ENCODE assay signal across 28 mouse cellular contexts in genomic region chr5:102904066-102904465, GRCm38 (mm10).
DNase-seq lines count a peak whose midpoint lies in the region; ATAC-seq and TF ChIP-seq lines count a peak whose summit lies in the region.
"Had no signal": no experiment of that assay in that cellular context is flagged by ENCODE, and none has a peak within 500 bp of the region (broad histone marks: within the 10 kb centered on the region; RNA-seq: fewer than 3 reads in every experiment).

No protein-coding gene starts in this region.

- H3K4me1 ChIP-seq in kidney, embryonic 16.5 days (ENCODE audit: insufficient read depth, low read length), result peaks cover 6% of the 10 kb centered on the region
- H3K4me1 ChIP-seq in testis, adult 2 months (ENCODE audit: control insufficient read depth, insufficient read depth, low read length), result peaks cover 4% of the 10 kb centered on the region
- H3K4me1 ChIP-seq: embryonic facial prominence, embryonic 12.5 days; limb, embryonic 12.5 days; lung, embryonic 15.5 days; neural tube, embryonic 12.5 days had no signal

- H3K4me2 ChIP-seq in kidney, embryonic 16.5 days (replicated peaks; ENCODE audit: low read depth, low read length), result no peak overlapping the region
- H3K4me2 ChIP-seq: embryonic facial prominence, embryonic 12.5 days; heart, embryonic 11.5 days; hindbrain, embryonic 14.5 days; limb, embryonic 12.5 days; lung, embryonic 15.5 days; neural tube, embryonic 12.5 days had no signal

- no peak for TF ChIP-seq CTCF in layer of hippocampus, adult 2 months (conservative IDR thresholded peaks at IDR 0.05)
- TF ChIP-seq CTCF in testis, adult 2 months (IDR thresholded peaks at IDR 0.05; ENCODE audit: control insufficient read depth, insufficient read depth, insufficient replicate concordance, low read depth, low read length), result no peak

- H3K36me3 ChIP-seq in kidney, embryonic 16.5 days (ENCODE audit: insufficient read depth, low read length), result 0 out of 2 replicates have a peak, but pooled peaks cover 7% of the 10 kb centered on the region
- no peaks in the 10 kb centered on the region for H3K36me3 ChIP-seq in testis, adult 2 months (ENCODE audit: control insufficient read depth, insufficient read depth, low read length)
- H3K36me3 ChIP-seq: embryonic facial prominence, embryonic 12.5 days; midbrain, embryonic 10.5 days; neural tube, embryonic 12.5 days had no signal

- H3K27ac ChIP-seq in kidney, embryonic 16.5 days (ENCODE audit: low read length), result no peak overlapping the region; the same call in 1 of the 2 replicates
- no peak overlapping the region for H3K27ac ChIP-seq in layer of hippocampus, adult 2 months
- peak overlapping the region; percentile 51; the same call in 1 of the 2 replicates for H3K27ac ChIP-seq in testis, adult 2 months (ENCODE audit: control insufficient read depth, insufficient read depth, low read depth, low read length)
- H3K27ac ChIP-seq: embryonic facial prominence, embryonic 12.5 days; hindbrain, embryonic 14.5 days; left cerebral cortex, adult 2 months; limb, embryonic 12.5 days; lung, embryonic 15.5 days; midbrain, embryonic 10.5 days; neural tube, embryonic 12.5 days had no signal

- H3K9me3 ChIP-seq in kidney, embryonic 16.5 days (ENCODE audit: low read length), result no peaks in the 10 kb centered on the region
- H3K9me3 ChIP-seq: embryonic facial prominence, embryonic 12.5 days; limb, embryonic 12.5 days; lung, embryonic 15.5 days; midbrain, embryonic 10.5 days; neural tube, embryonic 12.5 days had no signal

- no peaks in the 10 kb centered on the region for H3K27me3 ChIP-seq in kidney, embryonic 16.5 days (ENCODE audit: insufficient read depth, low read length)
- H3K27me3 ChIP-seq in testis, adult 2 months (ENCODE audit: control insufficient read depth, insufficient read depth, low read length), result no peaks in the 10 kb centered on the region
- H3K27me3 ChIP-seq: CH12.LX; embryonic facial prominence, embryonic 12.5 days; limb, embryonic 12.5 days; lung, embryonic 15.5 days; neural tube, embryonic 12.5 days had no signal

- H3K9ac ChIP-seq in kidney, embryonic 16.5 days (replicated peaks; ENCODE audit: low read length), result no peak overlapping the region
- H3K9ac ChIP-seq: embryonic facial prominence, embryonic 12.5 days; hindbrain, embryonic 14.5 days; limb, embryonic 12.5 days; lung, embryonic 15.5 days; neural tube, embryonic 12.5 days had no signal

- peak; percentile 32 for ATAC-seq in frontal cortex, adult (ENCODE audit: low TSS enrichment)
- no peak for ATAC-seq in kidney, embryonic 16.5 days (ENCODE audit: low FRiP score, low TSS enrichment)
- ATAC-seq: activated CD4-positive, CD25-positive, alpha-beta regulatory T cell, adult 4 months; forebrain, embryonic 14.5 days; inflammation-experienced regulatory T-cells, adult 6 months had no signal

- DNase-seq in frontal cortex, postnatal 25 days (ENCODE audit: low spot score in 2 of 2), result no peak
- peak; percentile 23 for DNase-seq in kidney, adult 18-20 months
- peak; percentile 29 to 50 for DNase-seq in layer of hippocampus, adult 2 months (ENCODE audit: low spot score in 2 of 2)
- DNase-seq in layer of hippocampus, postnatal 10 days (ENCODE audit: low spot score in 2 of 2), result no peak
- no peak for DNase-seq in testis, postnatal 14 days (ENCODE audit: low spot score)
- DNase-seq: adrenal gland, adult 2 months; adrenal gland, postnatal 36 days; cerebellum, adult 2 months; cerebellum, postnatal 25 days; gastrocnemius, postnatal 25 days; heart, adult 18-20 months; heart, postnatal 36 days had no signal

- no peak overlapping the region for H3K4me3 ChIP-seq in kidney, embryonic 16.5 days (ENCODE audit: low read length)
- H3K4me3 ChIP-seq in layer of hippocampus, adult 2 months, result no peak overlapping the region
- peak overlapping the region; percentile 80 for H3K4me3 ChIP-seq in testis, adult 2 months (ENCODE audit: control insufficient read depth, low read depth, low read length)
- H3K4me3 ChIP-seq: embryonic facial prominence, embryonic 12.5 days; left cerebral cortex, adult 2 months; limb, embryonic 12.5 days; lung, embryonic 15.5 days; midbrain, embryonic 10.5 days; myocyte; neural tube, embryonic 12.5 days had no signal

- 77% methylated on average over 12 of the region's 12 CpGs for WGBS in kidney, embryonic 16.5 days

- peak; percentile 41; the same call in 1 of the 2 replicates for TF ChIP-seq POLR2A in testis, adult 2 months (IDR thresholded peaks at IDR 0.05; ENCODE audit: control insufficient read depth, low read depth, low read length)

Comparison
In these comparisons a context has a peak if more than half of its experiments do, and no peak if none do; other contexts are left out.
1. DNase-seq: peak in kidney, adult 18-20 months (single experiment) and layer of hippocampus, adult 2 months (2 of 2); none in frontal cortex, postnatal 25 days (0 of 2), layer of hippocampus, postnatal 10 days (0 of 2) and testis, postnatal 14 days (single experiment).